Mouse (Mus musculus): Measurements from ENCODE around the gene Opalin. TPM values are rescaled to one million over a fixed set of nuclear protein-coding genes. Genes with fewer than 3 reads are reported as not detected.

Gene Opalin
- not detected in 2 replicates for polyA plus RNA-seq (2012; rRNA removed; ENCODE audit: low replicate concordance)

DNA sequence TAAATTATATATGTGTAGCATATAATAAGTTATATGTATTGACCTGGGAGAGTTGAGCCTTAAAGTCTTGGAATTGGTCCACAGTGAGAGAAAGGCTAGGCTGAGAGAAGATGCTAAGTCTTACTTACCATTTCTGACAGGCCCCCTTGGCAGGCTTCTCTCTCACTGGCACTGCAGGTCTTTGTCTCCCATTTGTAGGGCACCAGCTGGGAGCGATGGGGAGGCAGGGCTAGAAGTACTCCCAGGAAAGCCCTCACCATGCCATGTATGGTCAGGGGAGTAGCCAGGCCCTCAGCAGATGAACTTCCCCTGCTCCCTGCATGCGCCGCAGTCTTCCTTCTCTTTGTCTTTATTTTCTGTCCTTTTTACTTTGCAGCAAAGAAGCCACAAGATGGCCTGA is at the start of gene Opalin:
TSS of gene Opalin (minus strand) at position 208 of the 400 bp plus-strand sequence.

DNA sequence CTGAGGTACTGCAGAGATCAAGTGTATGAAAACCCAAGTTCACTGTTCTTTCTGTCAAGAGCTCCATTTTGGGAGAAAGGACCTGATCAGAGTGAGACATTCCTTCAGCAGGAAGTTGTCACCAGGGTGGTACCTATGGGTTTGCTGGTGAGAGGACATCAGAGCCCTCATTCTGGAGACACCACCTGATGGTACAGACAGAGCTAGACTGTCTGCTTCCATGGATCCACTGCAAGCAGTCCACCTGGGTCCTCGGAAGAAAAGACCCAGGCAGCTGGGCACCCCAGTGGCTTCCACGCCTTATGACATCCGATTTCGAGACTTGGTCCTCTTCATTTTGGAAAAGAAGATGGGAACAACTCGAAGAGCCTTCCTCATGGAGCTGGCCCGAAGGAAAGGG is 47.7 kb downstream of the Opalin start, which contains the start of gene Dntt:
TSS of gene Dntt (plus strand) at position 57 of the 400 bp plus-strand sequence.

Other genes starting within 250 kb of the Opalin start
- gene Ccnj, start 245.8 kb downstream of the Opalin start, polyA plus RNA-seq (2012; rRNA removed; ENCODE audit: low replicate concordance): 2.4 and 4.9 TPM in 2 replicates
- gene Zfp518a, start 182.4 kb downstream of the Opalin start, polyA plus RNA-seq (2012; rRNA removed; ENCODE audit: low replicate concordance): 0.08 and 0.13 TPM in 2 replicates
- 9.4 and 14.0 TPM in 2 replicates for gene Blnk, start 82.6 kb downstream of the Opalin start, polyA plus RNA-seq (2012; rRNA removed; ENCODE audit: low replicate concordance)
- not detected in 2 replicates for gene Dntt, start 47.8 kb downstream of the Opalin start, polyA plus RNA-seq (2012; rRNA removed; ENCODE audit: low replicate concordance)
- gene Tll2, start 129.7 kb upstream of the Opalin start, polyA plus RNA-seq (2012; rRNA removed; ENCODE audit: low replicate concordance): 0.15 TPM in 1 of 2 replicates, not detected in the other
- gene Tm9sf3, start 186.9 kb upstream of the Opalin start, polyA plus RNA-seq (2012; rRNA removed; ENCODE audit: low replicate concordance): 22.2 and 33.3 TPM in 2 replicates